Mouse (Mus musculus): ENCODE data around the gene Rapgef2.
"Not testable (repeated sequence)": the region's sequence is repeated elsewhere in the genome, so short reads cannot be mapped to it uniquely, and the experiment has no call there.

Rapgef2 gene

DNA sequence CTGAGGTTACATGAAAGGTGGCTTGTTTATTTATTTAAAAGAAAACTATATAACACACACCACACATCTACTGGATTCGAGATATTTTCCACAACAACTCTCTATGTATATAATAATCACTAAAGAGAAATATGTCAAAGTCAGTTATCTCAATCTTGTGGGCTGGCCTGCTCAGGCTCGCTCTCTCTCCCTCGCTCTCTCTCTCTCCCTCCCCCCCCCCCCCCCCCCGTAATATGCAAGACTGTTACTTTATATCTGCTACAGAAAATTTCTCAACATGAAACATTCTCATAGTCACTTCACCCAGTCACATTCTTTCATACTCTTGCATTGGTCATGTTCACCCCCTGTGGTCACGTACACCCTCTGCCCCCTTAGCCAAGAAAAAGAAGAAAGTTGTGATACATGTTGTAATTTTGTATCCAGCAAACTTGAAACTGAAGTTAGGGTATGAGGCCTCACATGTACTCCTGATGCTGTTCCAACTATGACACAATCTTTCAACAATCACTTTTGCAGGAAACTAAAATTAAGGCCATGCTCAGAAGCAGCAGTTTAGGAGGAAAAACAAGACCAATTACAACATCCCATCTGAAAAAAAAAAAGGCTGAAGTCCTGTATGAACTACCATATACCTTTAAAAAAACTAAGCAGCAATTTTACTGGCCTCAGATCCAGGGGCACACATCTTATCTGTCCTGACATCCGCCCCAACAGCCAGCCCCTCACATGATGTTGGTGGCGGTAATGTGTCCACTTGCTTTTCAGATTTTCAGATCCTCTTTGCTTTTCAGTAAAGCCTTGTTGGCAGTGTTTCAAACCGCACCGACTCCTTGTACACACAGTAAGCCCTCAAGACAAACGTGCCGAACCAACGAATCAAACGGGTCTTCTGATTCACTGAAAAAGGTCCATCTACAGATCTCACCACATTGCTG is 52.6 kb downstream of the Rapgef2 start:
- no peak for ATAC-seq (ENCODE audit: low TSS enrichment)

GRCm38 (mm10) chr3:79230718-79231117 is 55.6 kb downstream of the Rapgef2 start:
- no peak for ATAC-seq (ENCODE audit: low TSS enrichment)

GRCm38 (mm10) chr3:79229546-79229945 is 56.8 kb downstream of the Rapgef2 start:
- no peak for ATAC-seq (ENCODE audit: low TSS enrichment)

DNA sequence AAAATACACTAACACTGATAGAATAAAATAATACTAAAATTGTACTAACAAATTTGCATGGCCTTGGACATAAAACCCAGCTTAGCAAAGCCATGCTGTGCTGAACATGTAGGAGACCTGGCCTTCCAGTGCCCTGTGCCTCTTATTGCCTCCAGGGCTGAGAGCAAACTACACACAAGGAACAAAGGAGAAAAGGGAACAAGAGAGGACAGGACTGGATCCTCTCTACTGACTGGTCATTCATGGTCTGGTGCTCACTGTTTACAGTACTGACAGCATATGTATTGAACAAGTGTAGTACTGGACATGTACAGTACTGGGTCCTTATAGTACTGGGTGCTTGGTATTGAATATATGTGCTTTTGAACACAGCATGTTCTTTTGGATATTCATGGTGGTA is 58.0 kb downstream of the Rapgef2 start:
- no peak for ATAC-seq (ENCODE audit: low TSS enrichment)

GRCm38 (mm10) chr3:79227356-79228088 is 58.8 kb downstream of the Rapgef2 start:
- no peak for ATAC-seq (ENCODE audit: low TSS enrichment)

- ATAC-seq (ENCODE audit: low TSS enrichment): not testable (repeated sequence)
Observed at GRCm38 (mm10) chr3:79226807-79227206, 59.5 kb downstream of the Rapgef2 start.

GRCm38 (mm10) chr3:79225888-79226287 is 60.4 kb downstream of the Rapgef2 start:
- no peak for ATAC-seq (ENCODE audit: low TSS enrichment)

- peak; percentile 55 for ATAC-seq (ENCODE audit: low TSS enrichment)
Observed at GRCm38 (mm10) chr3:79224352-79224751, 62.0 kb downstream of the Rapgef2 start.

GRCm38 (mm10) chr3:79223281-79223680 is 63.0 kb downstream of the Rapgef2 start:
- no peak for ATAC-seq (ENCODE audit: low TSS enrichment)

DNA sequence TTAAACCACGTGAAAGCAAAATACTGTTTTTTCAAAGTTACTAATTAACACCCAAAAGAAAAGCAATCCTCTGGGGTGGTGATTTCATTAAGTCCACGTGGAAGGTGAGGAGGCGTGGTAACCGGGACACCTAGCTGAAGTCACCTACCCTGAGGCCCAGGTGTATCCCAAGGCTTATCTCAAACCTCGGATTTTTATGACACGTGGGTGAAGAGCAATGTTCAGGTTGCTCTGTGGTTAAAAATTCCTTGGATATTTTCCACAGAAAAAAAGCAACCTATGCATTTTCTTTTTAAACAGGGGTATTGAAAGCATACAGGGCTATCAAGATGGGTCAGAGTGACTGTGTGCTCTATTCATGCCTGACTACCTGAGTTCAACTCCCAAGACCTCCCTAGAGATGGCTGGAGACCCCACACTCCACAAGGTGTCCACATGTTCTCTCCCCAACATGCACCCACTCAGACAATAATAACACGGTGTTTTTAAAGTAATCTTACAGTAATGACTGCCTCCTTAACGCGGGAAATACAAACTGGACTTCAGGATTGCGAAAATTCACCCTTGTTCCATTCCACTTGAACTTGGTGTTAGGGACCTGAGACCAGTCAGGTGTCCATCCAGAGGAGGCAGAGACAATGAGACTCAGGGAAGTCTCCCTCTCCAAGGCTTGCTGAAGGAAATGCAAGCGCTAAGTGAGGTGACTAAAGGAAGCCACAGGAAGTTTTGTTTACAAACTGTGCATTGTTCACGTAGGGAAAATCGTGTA is 63.9 kb downstream of the Rapgef2 start:
- no peak for ATAC-seq (ENCODE audit: low TSS enrichment)

DNA sequence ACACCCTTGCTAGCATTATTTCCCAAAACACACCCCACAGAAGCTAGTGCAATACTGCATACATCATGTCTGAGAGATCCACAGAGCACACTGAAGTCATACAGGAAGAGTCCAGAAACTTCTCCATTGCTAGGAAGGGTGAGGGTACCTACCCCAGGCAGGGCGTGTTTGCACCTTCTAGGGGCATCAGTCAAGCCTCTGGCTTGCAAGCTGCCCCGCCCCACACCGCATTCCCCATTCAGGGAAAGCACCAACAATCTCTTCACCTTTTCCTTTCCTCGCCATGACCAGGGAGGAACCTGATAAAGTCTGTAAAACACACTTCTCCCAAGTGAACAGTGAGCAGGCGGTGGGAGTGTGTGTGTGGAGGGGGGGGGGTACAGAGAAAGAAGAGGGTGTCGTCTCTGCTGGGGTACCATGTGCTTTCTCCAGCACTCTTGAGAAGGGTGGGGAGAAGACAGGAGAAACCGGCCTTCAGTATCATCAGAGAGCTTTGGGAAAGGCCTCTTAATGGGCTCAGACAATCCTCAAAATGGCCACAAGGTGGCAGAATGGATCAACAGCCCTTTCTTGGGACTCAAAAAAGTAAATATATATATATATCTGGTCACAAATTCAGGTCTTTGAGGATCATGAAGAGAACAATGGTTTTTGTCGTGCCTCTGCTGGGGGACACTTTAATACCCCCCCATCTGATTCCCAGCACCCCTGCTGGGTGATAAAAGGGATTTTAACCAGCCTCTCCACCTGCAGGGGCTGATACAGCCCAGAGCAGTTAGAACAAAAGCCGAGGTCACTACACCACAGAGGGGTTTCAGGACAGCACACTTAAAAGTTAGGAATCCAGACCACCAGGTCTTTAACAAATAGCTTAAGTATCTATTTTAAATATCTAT is 64.8 kb downstream of the Rapgef2 start:
- peak; percentile 10; the same call in 1 of the 2 replicates for ATAC-seq (ENCODE audit: low TSS enrichment)

- ATAC-seq (ENCODE audit: low TSS enrichment): peak; percentile 43
Observed at GRCm38 (mm10) chr3:79219144-79219930, 67.0 kb downstream of the Rapgef2 start.

DNA sequence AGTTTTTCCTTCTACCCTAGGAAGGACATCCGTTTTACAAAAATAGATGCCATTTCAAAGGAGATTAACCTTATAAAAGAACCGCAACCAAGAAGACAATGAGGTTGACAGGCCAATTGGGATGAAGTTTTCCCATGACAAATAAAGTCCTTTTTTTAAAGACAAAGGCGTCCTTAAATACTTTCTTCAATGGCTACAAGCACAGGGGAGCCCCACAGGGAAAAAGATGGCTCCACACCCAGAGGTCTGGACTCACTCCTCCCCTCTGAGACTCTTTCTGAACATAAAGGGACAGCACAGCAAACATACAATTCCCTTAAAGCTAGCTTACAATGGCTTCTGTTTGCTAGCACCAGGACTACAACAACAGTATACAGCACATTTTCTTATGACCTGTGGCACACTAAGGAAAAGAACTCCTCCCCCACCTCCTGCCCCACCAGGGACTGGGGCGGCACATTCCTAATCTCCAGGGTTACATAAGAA is 67.7 kb downstream of the Rapgef2 start:
- no peak for ATAC-seq (ENCODE audit: low TSS enrichment)

GRCm38 (mm10) chr3:79210243-79210642 is 76.1 kb downstream of the Rapgef2 start:
- no peak for ATAC-seq (ENCODE audit: low TSS enrichment)

- ATAC-seq (ENCODE audit: low TSS enrichment): no peak
Observed at GRCm38 (mm10) chr3:79207216-79207615, 79.1 kb downstream of the Rapgef2 start.

- no peak for ATAC-seq (ENCODE audit: low TSS enrichment)
Observed at GRCm38 (mm10) chr3:79206524-79206923, 79.8 kb downstream of the Rapgef2 start.

GRCm38 (mm10) chr3:79205981-79206380 is 80.3 kb downstream of the Rapgef2 start:
- ATAC-seq (ENCODE audit: low TSS enrichment): no peak

GRCm38 (mm10) chr3:79205112-79205511 is 81.2 kb downstream of the Rapgef2 start:
- peak; percentile 68 for ATAC-seq (ENCODE audit: low TSS enrichment)

- no peak for ATAC-seq (ENCODE audit: low TSS enrichment)
Observed at GRCm38 (mm10) chr3:79204261-79204660, 82.1 kb downstream of the Rapgef2 start.

- ATAC-seq (ENCODE audit: low TSS enrichment): no peak
Observed at GRCm38 (mm10) chr3:79203821-79204220, 82.5 kb downstream of the Rapgef2 start.
